Mouse (Mus musculus): ENCODE measurements around the gene Nova2. TPM values are rescaled to one million over a fixed set of nuclear protein-coding genes. Genes with fewer than 3 reads are reported as not detected.

Nova2 gene
- polyA plus RNA-seq, 1 experiment from 2014 or later, result 6.9 TPM

GRCm38 (mm10) chr7:18893651-18894430 lies 31.8 kb upstream of the Nova2 start:
- WGBS, result 2% methylated on average over 41 of the region's 41 CpGs
- H3K27ac ChIP-seq (ENCODE audit: low read depth, low read length), result no peak overlapping the region
- DNase-seq (ENCODE audit: low spot score), result peak; percentile 79

GRCm38 (mm10) chr7:18896536-18896935 lies 29.2 kb upstream of the Nova2 start:
- Histone ChIP-seq H3K4me1 (replicated peaks; ENCODE audit: control insufficient read depth, insufficient read depth, low read length) (peaks cover 10% of the 10 kb centered on the region), H3K4me2 (ENCODE audit: low read depth, low read length, severe bottlenecking) (no peak overlapping the region), H3K36me3 (ENCODE audit: control insufficient read depth, insufficient read depth, low read length) (no peaks in the 10 kb centered on the region), H3K27me3 (ENCODE audit: control insufficient read depth, insufficient read depth, low read length) (peaks cover 4% of the 10 kb centered on the region), H3K27ac (ENCODE audit: low read depth, low read length) (no peak overlapping the region), H3K9ac (ENCODE audit: low read length) (no peak overlapping the region), H3K9me3 (ENCODE audit: control insufficient read depth, low read length) (no peaks in the 10 kb centered on the region), H3K4me3 (ENCODE audit: low read depth, low read length) (no peak overlapping the region)
- WGBS, result 53% methylated on average over 5 of the region's 5 CpGs
- no peak for ATAC-seq (replicated peaks; ENCODE audit: low FRiP score)
- no peak for DNase-seq (ENCODE audit: low spot score)

More at GRCm38 (mm10) chr7:18893651-18894430, 31.8 kb upstream of the Nova2 start:
- H3K9me3 ChIP-seq (ENCODE audit: control insufficient read depth, low read length), result no peaks in the 10 kb centered on the region
- H3K4me3 ChIP-seq (ENCODE audit: low read depth, low read length), result peak overlapping the region; percentile 28
- H3K4me2 ChIP-seq (ENCODE audit: low read depth, low read length, severe bottlenecking), result peak overlapping the region; percentile 67
- peaks cover 4% of the 10 kb centered on the region for H3K27me3 ChIP-seq (ENCODE audit: control insufficient read depth, insufficient read depth, low read length)
- no peaks in the 10 kb centered on the region for H3K36me3 ChIP-seq (ENCODE audit: control insufficient read depth, insufficient read depth, low read length)
- H3K9ac ChIP-seq (ENCODE audit: low read length), result peak overlapping the region; percentile 57
- ATAC-seq (replicated peaks; ENCODE audit: low FRiP score), result peak; percentile 58
- H3K4me1 ChIP-seq (replicated peaks; ENCODE audit: control insufficient read depth, insufficient read depth, low read length), result peaks cover 10% of the 10 kb centered on the region

GRCm38 (mm10) chr7:18900513-18900912 lies 25.2 kb upstream of the Nova2 start:
- no peaks in the 10 kb centered on the region; the same call in 1 of the 2 replicates for H3K36me3 ChIP-seq (ENCODE audit: control insufficient read depth, insufficient read depth, low read length)
- no peak for DNase-seq (ENCODE audit: low spot score)
- H3K4me1 ChIP-seq (replicated peaks; ENCODE audit: control insufficient read depth, insufficient read depth, low read length), result no peaks in the 10 kb centered on the region

GRCm38 (mm10) chr7:18902486-18902885 lies 23.2 kb upstream of the Nova2 start:
- Histone ChIP-seq H3K4me2 (ENCODE audit: low read depth, low read length, severe bottlenecking) (no peak overlapping the region), H3K9me3 (ENCODE audit: control insufficient read depth, low read length) (no peaks in the 10 kb centered on the region), H3K36me3 (ENCODE audit: control insufficient read depth, insufficient read depth, low read length) (no peaks in the 10 kb centered on the region; the same call in 1 of the 2 replicates), H3K9ac (ENCODE audit: low read length) (no peak overlapping the region), H3K27ac (ENCODE audit: low read depth, low read length) (no peak overlapping the region), H3K4me1 (replicated peaks; ENCODE audit: control insufficient read depth, insufficient read depth, low read length) (no peaks in the 10 kb centered on the region), H3K4me3 (ENCODE audit: low read depth, low read length) (no peak overlapping the region), H3K27me3 (ENCODE audit: control insufficient read depth, insufficient read depth, low read length) (no peaks in the 10 kb centered on the region)
- ATAC-seq (replicated peaks; ENCODE audit: low FRiP score), result no peak
- no peak for DNase-seq (ENCODE audit: low spot score)
- 73% methylated on average over 3 of the region's 3 CpGs for WGBS

More at GRCm38 (mm10) chr7:18900513-18900912, 25.2 kb upstream of the Nova2 start:
- no peak overlapping the region for H3K9ac ChIP-seq (ENCODE audit: low read length)
- no peak overlapping the region for H3K4me3 ChIP-seq (ENCODE audit: low read depth, low read length)
- no peak for ATAC-seq (replicated peaks; ENCODE audit: low FRiP score)
- H3K9me3 ChIP-seq (ENCODE audit: control insufficient read depth, low read length), result no peaks in the 10 kb centered on the region
- no peak overlapping the region for H3K4me2 ChIP-seq (ENCODE audit: low read depth, low read length, severe bottlenecking)
- H3K27ac ChIP-seq (ENCODE audit: low read depth, low read length), result no peak overlapping the region
- 81% methylated on average over 2 of the region's 2 CpGs for WGBS
- no peaks in the 10 kb centered on the region for H3K27me3 ChIP-seq (ENCODE audit: control insufficient read depth, insufficient read depth, low read length)

DNA sequence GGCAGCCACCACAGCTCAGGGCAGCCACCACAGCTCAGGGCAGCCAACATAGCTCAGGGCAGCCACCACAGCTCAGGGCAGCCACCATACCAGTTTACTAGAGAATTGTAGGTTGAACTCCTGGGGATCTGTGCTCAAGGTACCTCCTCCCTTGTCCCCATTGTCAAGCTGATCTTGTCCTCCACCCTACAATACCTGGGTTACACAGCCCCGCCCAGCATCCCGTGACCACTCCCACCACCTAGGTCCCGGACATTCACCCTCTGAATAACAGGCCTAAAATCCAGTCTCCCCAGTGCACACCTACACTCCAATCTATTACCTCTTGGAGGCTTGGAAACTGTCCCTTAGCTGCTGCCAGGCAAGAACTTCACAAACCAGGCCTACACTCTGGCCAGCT lies 20.7 kb upstream of the Nova2 start:
- Histone ChIP-seq H3K27ac (ENCODE audit: low read depth, low read length) (no peak overlapping the region), H3K4me1 (replicated peaks; ENCODE audit: control insufficient read depth, insufficient read depth, low read length) (peaks cover 2% of the 10 kb centered on the region; the same call in 1 of the 2 replicates), H3K4me3 (ENCODE audit: low read depth, low read length) (no peak overlapping the region), H3K27me3 (ENCODE audit: control insufficient read depth, insufficient read depth, low read length) (no peaks in the 10 kb centered on the region), H3K9ac (ENCODE audit: low read length) (no peak overlapping the region), H3K36me3 (ENCODE audit: control insufficient read depth, insufficient read depth, low read length) (no peaks in the 10 kb centered on the region; the same call in 1 of the 2 replicates), H3K9me3 (ENCODE audit: control insufficient read depth, low read length) (no peaks in the 10 kb centered on the region), H3K4me2 (ENCODE audit: low read depth, low read length, severe bottlenecking) (no peak overlapping the region)
- ATAC-seq (replicated peaks; ENCODE audit: low FRiP score) (no peak), DNase-seq (ENCODE audit: low spot score) (no peak)
- WGBS, result 64% methylated on average over 3 of the region's 3 CpGs

GRCm38 (mm10) chr7:18909797-18910196 lies 15.9 kb upstream of the Nova2 start:
- 7% methylated on average over 17 of the region's 17 CpGs for WGBS
- ATAC-seq (replicated peaks; ENCODE audit: low FRiP score) (peak; percentile 3; the same call in 1 of the 2 replicates), DNase-seq (ENCODE audit: low spot score) (no peak)
- Histone ChIP-seq H3K4me2 (ENCODE audit: low read depth, low read length, severe bottlenecking) (peak overlapping the region; percentile 50), H3K4me3 (ENCODE audit: low read depth, low read length) (peak overlapping the region; percentile 63), H3K4me1 (replicated peaks; ENCODE audit: control insufficient read depth, insufficient read depth, low read length) (peaks cover 2% of the 10 kb centered on the region; the same call in 1 of the 2 replicates), H3K36me3 (ENCODE audit: control insufficient read depth, insufficient read depth, low read length) (no peaks in the 10 kb centered on the region), H3K9me3 (ENCODE audit: control insufficient read depth, low read length) (no peaks in the 10 kb centered on the region), H3K27ac (ENCODE audit: low read depth, low read length) (no peak overlapping the region), H3K9ac (ENCODE audit: low read length) (peak overlapping the region; percentile 58), H3K27me3 (ENCODE audit: control insufficient read depth, insufficient read depth, low read length) (no peaks in the 10 kb centered on the region)

DNA sequence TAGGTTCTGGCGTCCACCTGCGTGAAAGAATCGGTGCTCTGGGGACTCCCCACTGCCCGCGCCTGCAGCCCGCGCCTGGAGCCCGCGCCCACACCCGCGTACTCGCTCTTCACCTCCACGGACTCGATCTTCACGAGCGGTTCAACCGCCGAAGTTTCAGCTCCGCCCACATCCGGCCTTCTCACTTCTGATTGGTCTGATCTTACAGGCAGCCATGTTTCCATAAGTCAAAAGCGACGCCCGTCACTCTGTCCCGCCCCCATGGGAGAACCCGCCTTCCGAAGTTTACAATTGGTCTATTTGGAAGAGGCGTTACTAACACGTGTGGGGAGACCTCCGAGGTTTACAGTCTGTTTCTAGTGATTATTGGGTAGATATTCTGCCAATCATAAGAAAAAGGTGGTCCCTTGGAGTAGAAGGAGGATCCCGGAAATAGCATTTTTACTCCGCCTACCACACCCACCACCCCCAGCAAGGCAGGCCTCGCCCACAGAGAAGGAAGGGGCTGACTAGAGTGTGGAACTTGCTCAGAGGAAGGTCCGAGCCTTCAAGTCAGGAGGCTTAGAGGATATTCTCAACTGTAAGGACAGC lies 15.4 kb upstream of the Nova2 start, which contains the start of gene Ccdc61:
Gene Ccdc61, minus strand, starts transcription at position 175 of the 591 bp plus-strand sequence.
- H3K27ac ChIP-seq (ENCODE audit: low read depth, low read length), result no peak within 1 kb of the TSS
- DNase-seq (ENCODE audit: low spot score) (peak; percentile 97), ATAC-seq (replicated peaks; ENCODE audit: low FRiP score) (peak; percentile 99)
- peak within 1 kb of the TSS; percentile 57 for H3K4me2 ChIP-seq (ENCODE audit: low read depth, low read length, severe bottlenecking)
- H3K9ac ChIP-seq (ENCODE audit: low read length), result peak within 1 kb of the TSS; percentile 58
- H3K27me3 ChIP-seq (ENCODE audit: control insufficient read depth, insufficient read depth, low read length), result no peaks in the 10 kb centered on the region
- H3K4me3 ChIP-seq (ENCODE audit: low read depth, low read length), result peak within 1 kb of the TSS; percentile 63
- under 1% methylated on average over 33 of the region's 33 CpGs for WGBS
- no peaks in the 10 kb centered on the region for H3K36me3 ChIP-seq (ENCODE audit: control insufficient read depth, insufficient read depth, low read length)
- H3K9me3 ChIP-seq (ENCODE audit: control insufficient read depth, low read length), result no peaks in the 10 kb centered on the region
- H3K4me1 ChIP-seq (replicated peaks; ENCODE audit: control insufficient read depth, insufficient read depth, low read length), result peaks cover 2% of the 10 kb centered on the region; the same call in 1 of the 2 replicates

DNA sequence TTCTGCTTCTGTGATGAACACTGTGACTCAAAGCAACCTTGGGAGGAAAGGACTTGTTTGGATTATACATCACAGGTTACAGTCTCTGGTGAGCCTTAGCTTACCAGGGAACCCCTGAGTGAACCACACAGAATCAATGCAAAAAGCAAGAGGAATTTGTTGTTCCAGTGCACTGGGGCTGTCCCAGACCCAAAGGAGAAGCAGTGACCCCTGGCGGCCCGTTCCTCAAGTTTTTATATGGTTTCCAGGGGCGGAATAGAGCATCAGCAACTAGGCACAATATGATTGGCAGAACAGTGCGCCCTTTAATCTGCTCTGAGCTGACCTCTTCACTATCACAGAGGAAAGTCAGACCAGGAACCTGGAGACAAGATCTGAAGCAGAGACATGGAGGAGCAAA lies 9.4 kb upstream of the Nova2 start:
- Histone ChIP-seq H3K4me1 (replicated peaks; ENCODE audit: control insufficient read depth, insufficient read depth, low read length) (peaks cover 2% of the 10 kb centered on the region; the same call in 1 of the 2 replicates), H3K9me3 (ENCODE audit: control insufficient read depth, low read length) (no peaks in the 10 kb centered on the region), H3K27me3 (ENCODE audit: control insufficient read depth, insufficient read depth, low read length) (no peaks in the 10 kb centered on the region), H3K4me3 (ENCODE audit: low read depth, low read length) (no peak overlapping the region), H3K36me3 (ENCODE audit: control insufficient read depth, insufficient read depth, low read length) (no peaks in the 10 kb centered on the region), H3K9ac (ENCODE audit: low read length) (no peak overlapping the region), H3K4me2 (ENCODE audit: low read depth, low read length, severe bottlenecking) (no peak overlapping the region), H3K27ac (ENCODE audit: low read depth, low read length) (no peak overlapping the region)
- WGBS, result 69% methylated on average over 4 of the region's 4 CpGs
- DNase-seq (ENCODE audit: low spot score), result no peak
- ATAC-seq (replicated peaks; ENCODE audit: low FRiP score), result no peak

Measured in forebrain, embryonic 11.5 days (tissue).